Mouse (Mus musculus): ENCODE data around the gene Bcl2a1d.
"Not testable (repeated sequence)": the region's sequence is repeated elsewhere in the genome, so short reads cannot be mapped to it uniquely, and the experiment has no call there.

Gene Bcl2a1d

GRCm38 (mm10) chr9:88698746-88699145 is 33.0 kb downstream of the Bcl2a1d start:
- not testable (repeated sequence) for DNase-seq (ENCODE audit: low read depth, low spot score)

GRCm38 (mm10) chr9:88691307-88691706 is 40.4 kb downstream of the Bcl2a1d start:
- not testable (repeated sequence) for DNase-seq (ENCODE audit: low read depth, low spot score)

DNA sequence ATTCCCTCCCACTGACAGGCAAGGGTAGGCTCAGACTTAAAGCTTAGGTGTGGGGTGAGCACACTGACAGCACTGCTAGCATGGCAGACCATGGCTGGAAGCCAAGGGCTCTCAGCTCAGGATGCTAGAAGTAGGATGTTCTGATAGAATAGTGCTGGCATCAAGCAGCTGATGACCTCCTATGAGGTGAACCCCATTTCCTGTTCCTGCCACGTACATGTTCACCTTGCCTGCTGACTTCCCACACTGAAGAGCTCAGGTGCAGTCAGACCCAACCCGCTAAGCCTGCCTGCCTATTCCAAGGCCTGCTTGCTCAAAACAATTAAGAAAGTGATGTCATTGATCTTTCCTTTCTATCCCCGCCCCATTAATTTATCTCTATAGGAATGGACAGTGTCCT is 42.3 kb downstream of the Bcl2a1d start:
- not testable (repeated sequence) for DNase-seq (ENCODE audit: low read depth, low spot score)

- not testable (repeated sequence) for DNase-seq (ENCODE audit: low read depth, low spot score)
These were observed 45.0 kb downstream of the Bcl2a1d start for GRCm38 (mm10) chr9:88686719-88687118.
